Mouse (Mus musculus) forebrain, embryonic 10.5 days (tissue): ENCODE measurements around the gene Foxc2. TPM values are rescaled to one million over a fixed set of nuclear protein-coding genes. Genes with fewer than 3 reads are reported as not detected.

ENCODE experiments used
- DNase-seq: peaks from one replicate; pipeline ENCODE4 v3.0.0-alpha.2; 2017; ENCODE audit warnings: low spot score; ENCODE audit errors: extremely low spot score
- H3K27ac ChIP-seq: fragments of 300-500 bp; sonication (generic); 2 replicates; pipeline ENCODE4 v1.5.1; 2016; ENCODE audit warnings: mild to moderate bottlenecking
- H3K27me3 ChIP-seq: fragments of 300-500 bp; sonication (generic); 2 replicates; pipeline ENCODE4 v1.6.1; 2016; ENCODE audit warnings: mild to moderate bottlenecking; ENCODE audit not compliant: poor library complexity, severe bottlenecking
- H3K36me3 ChIP-seq: fragments of 300-500 bp; sonication (generic); replicated peaks from 2 replicates; pipeline ENCODE4 v1.6.1; 2016; ENCODE audit warnings: mild to moderate bottlenecking, moderate library complexity
- H3K4me1 ChIP-seq: fragments of 300-500 bp; sonication (generic); 2 replicates; pipeline ENCODE4 v1.6.1; 2016
- H3K4me3 ChIP-seq: fragments of 300-500 bp; sonication (generic); 2 replicates; pipeline ENCODE4 v1.5.1; 2016; ENCODE audit warnings: mild to moderate bottlenecking, moderate library complexity
- H3K9me3 ChIP-seq: fragments of 300-500 bp; sonication (generic); 2 replicates; pipeline ENCODE4 v1.6.1; 2016; ENCODE audit warnings: mild to moderate bottlenecking, moderate library complexity
- WGBS: fragments of 180-500 bp; shearing (Covaris S2); methylation state at CpG from one replicate; pipeline ENCODE4 v1.1.7; 2016; 5-methylcytosine and 5-hydroxymethylcytosine counted together
- polyA plus RNA-seq: library from polyadenylated mRNA; unstranded; fragments of >200 nt; fragmentation: Nextera tagmentation; extraction: Ambion mirVana; gene quantifications from 2 replicates; pipeline ENCODE4 v1.2.1, GENCODE M21; 2016

Gene Foxc2
- polyA plus RNA-seq = 4.6 and 6.1 TPM in 2 replicates

- peaks cover 100% of the 10 kb centered on the region for H3K27me3 ChIP-seq
- no peaks in the 10 kb centered on the region for H3K9me3 ChIP-seq
- WGBS = under 1% methylated on average over 25 of the region's 25 CpGs
- peak; percentile 84 for DNase-seq
- peak within 1 kb of the TSS; percentile 71 for H3K27ac ChIP-seq
- H3K36me3 ChIP-seq = no peaks in the 10 kb centered on the region
- H3K4me1 ChIP-seq = peaks cover 39% of the 10 kb centered on the region
- peak within 1 kb of the TSS; percentile 58 for H3K4me3 ChIP-seq
Measured at GRCm38 (mm10) chr8:121115948-121116347, at the start of gene Foxc2. Gene Foxc2, plus strand, starts transcription at chr8:121116171.

- Histone ChIP-seq H3K9me3 (peaks cover 4% of the 10 kb centered on the region; the same call in 1 of the 2 replicates), H3K4me1 (peaks cover 31% of the 10 kb centered on the region), H3K36me3 (no peaks in the 10 kb centered on the region), H3K27me3 (peaks cover 100% of the 10 kb centered on the region), H3K4me3 (no peak overlapping the region), H3K27ac (no peak overlapping the region)
- 3% methylated on average over 12 of the region's 12 CpGs for WGBS
- DNase-seq = peak; percentile 24
Measured at GRCm38 (mm10) chr8:121071454-121071853, 44.5 kb upstream of the Foxc2 start.

- peaks cover 4% of the 10 kb centered on the region; the same call in 1 of the 2 replicates for H3K9me3 ChIP-seq
- H3K27me3 ChIP-seq = peaks cover 100% of the 10 kb centered on the region
- DNase-seq = no peak
- peaks cover 31% of the 10 kb centered on the region for H3K4me1 ChIP-seq
- H3K4me3 ChIP-seq = no peak overlapping the region
- no peaks in the 10 kb centered on the region for H3K36me3 ChIP-seq
- WGBS = 8% methylated on average over 11 of the region's 11 CpGs
- no peak overlapping the region for H3K27ac ChIP-seq
Measured at GRCm38 (mm10) chr8:121072406-121073130, 43.4 kb upstream of the Foxc2 start.

GRCm38 (mm10) chr8:121073174-121074107, 42.5 kb upstream of the Foxc2 start:
- peak overlapping the region; percentile 27 for H3K4me3 ChIP-seq
- WGBS = under 1% methylated on average over 48 of the region's 48 CpGs
- peak; percentile 45 for DNase-seq
- H3K27me3 ChIP-seq = peaks cover 100% of the 10 kb centered on the region
- H3K9me3 ChIP-seq = peaks cover 4% of the 10 kb centered on the region; the same call in 1 of the 2 replicates
- H3K36me3 ChIP-seq = no peaks in the 10 kb centered on the region
- H3K27ac ChIP-seq = no peak overlapping the region
- H3K4me1 ChIP-seq = peaks cover 31% of the 10 kb centered on the region

- Histone ChIP-seq H3K27ac (no peak overlapping the region), H3K4me3 (no peak overlapping the region), H3K27me3 (peaks cover 100% of the 10 kb centered on the region), H3K4me1 (peaks cover 31% of the 10 kb centered on the region), H3K9me3 (peaks cover 4% of the 10 kb centered on the region; the same call in 1 of the 2 replicates), H3K36me3 (no peaks in the 10 kb centered on the region)
- DNase-seq = peak; percentile 22
- under 1% methylated on average over 15 of the region's 15 CpGs for WGBS
Measured at GRCm38 (mm10) chr8:121074108-121074847, 41.7 kb upstream of the Foxc2 start.

GRCm38 (mm10) chr8:121074848-121075145, 41.2 kb upstream of the Foxc2 start:
- Histone ChIP-seq H3K36me3 (no peaks in the 10 kb centered on the region), H3K4me3 (no peak overlapping the region), H3K9me3 (peaks cover 4% of the 10 kb centered on the region; the same call in 1 of the 2 replicates), H3K27ac (no peak overlapping the region), H3K27me3 (peaks cover 100% of the 10 kb centered on the region), H3K4me1 (peaks cover 31% of the 10 kb centered on the region)
- WGBS = under 1% methylated on average over 10 of the region's 10 CpGs
- peak; percentile 20 for DNase-seq

GRCm38 (mm10) chr8:121075936-121076335, 40.0 kb upstream of the Foxc2 start:
- Histone ChIP-seq H3K27me3 (peaks cover 100% of the 10 kb centered on the region), H3K36me3 (no peaks in the 10 kb centered on the region), H3K27ac (no peak overlapping the region), H3K4me3 (no peak overlapping the region), H3K4me1 (peaks cover 39% of the 10 kb centered on the region), H3K9me3 (peaks cover 4% of the 10 kb centered on the region; the same call in 1 of the 2 replicates)
- 2% methylated on average over 13 of the region's 13 CpGs for WGBS
- DNase-seq = no peak

- DNase-seq = no peak
- Histone ChIP-seq H3K9me3 (peaks cover 4% of the 10 kb centered on the region; the same call in 1 of the 2 replicates), H3K36me3 (no peaks in the 10 kb centered on the region), H3K4me1 (peaks cover 35% of the 10 kb centered on the region), H3K27ac (no peak overlapping the region), H3K27me3 (peaks cover 100% of the 10 kb centered on the region), H3K4me3 (no peak overlapping the region)
- 4% methylated on average over 7 of the region's 7 CpGs for WGBS
Measured at GRCm38 (mm10) chr8:121076555-121076954, 39.4 kb upstream of the Foxc2 start.

- peaks cover 4% of the 10 kb centered on the region; the same call in 1 of the 2 replicates for H3K9me3 ChIP-seq
- H3K27me3 ChIP-seq = peaks cover 100% of the 10 kb centered on the region
- H3K4me3 ChIP-seq = no peak overlapping the region
- WGBS = 1% methylated on average over 14 of the region's 14 CpGs
- no peaks in the 10 kb centered on the region for H3K36me3 ChIP-seq
- H3K27ac ChIP-seq = no peak overlapping the region
- DNase-seq = no peak
- H3K4me1 ChIP-seq = peaks cover 36% of the 10 kb centered on the region
Measured at GRCm38 (mm10) chr8:121078721-121079120, 37.2 kb upstream of the Foxc2 start.

GRCm38 (mm10) chr8:121079201-121079600, 36.8 kb upstream of the Foxc2 start:
- Histone ChIP-seq H3K36me3 (no peaks in the 10 kb centered on the region), H3K4me3 (no peak overlapping the region), H3K27me3 (peaks cover 100% of the 10 kb centered on the region), H3K4me1 (peaks cover 36% of the 10 kb centered on the region), H3K9me3 (peaks cover 4% of the 10 kb centered on the region; the same call in 1 of the 2 replicates), H3K27ac (no peak overlapping the region)
- WGBS = 2% methylated on average over 7 of the region's 7 CpGs
- DNase-seq = no peak

- Histone ChIP-seq H3K4me1 (peaks cover 36% of the 10 kb centered on the region), H3K4me3 (no peak overlapping the region), H3K36me3 (no peaks in the 10 kb centered on the region), H3K27ac (no peak overlapping the region), H3K27me3 (peaks cover 100% of the 10 kb centered on the region), H3K9me3 (peaks cover 4% of the 10 kb centered on the region; the same call in 1 of the 2 replicates)
- peak; percentile 25 for DNase-seq
- 3% methylated on average over 12 of the region's 12 CpGs for WGBS
Measured at GRCm38 (mm10) chr8:121079944-121080343, 36.0 kb upstream of the Foxc2 start.
